Mouse (Mus musculus) stomach, postnatal 0 days (tissue): ENCODE data around the gene Ifnk.

ENCODE experiments used
- CTCF ChIP-seq: IDR thresholded peaks from 2 replicates; pipeline ENCODE4 v1.5.1; 2016; ENCODE audit warnings: antibody characterized with exemption, low read depth, mild to moderate bottlenecking, moderate library complexity
- EP300 ChIP-seq: optimal IDR thresholded peaks from 2 replicates; pipeline ENCODE3; 2016; ENCODE audit warnings: antibody characterized with exemption

- no peak for TF ChIP-seq CTCF
- no peak for TF ChIP-seq EP300
Measured at GRCm38 (mm10) chr4:35146597-35146996, 5.3 kb upstream of the Ifnk start.
